Mouse (Mus musculus): ENCODE measurements around the gene Snrnp200.
"Not testable (repeated sequence)": the region's sequence is repeated elsewhere in the genome, so short reads cannot be mapped to it uniquely, and the experiment has no call there.

DNA sequence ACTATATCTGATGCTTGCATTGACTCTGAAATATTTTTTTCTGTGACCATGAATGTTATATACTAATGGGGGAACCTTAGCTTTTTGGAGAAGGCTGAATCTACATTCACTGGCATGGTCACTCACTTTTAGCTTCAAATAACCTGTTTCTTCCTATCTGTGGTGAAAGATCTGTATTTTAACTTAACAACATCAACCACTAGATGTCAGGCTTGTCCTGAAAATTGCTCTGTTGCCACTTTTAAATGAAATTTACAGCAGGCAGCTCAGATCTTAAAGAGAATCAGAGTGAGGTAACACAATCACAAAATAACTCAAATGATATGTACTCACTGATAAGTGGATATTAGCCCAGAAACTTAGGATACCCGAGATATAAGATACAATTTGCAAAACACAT lies 41.9 kb upstream of the Snrnp200 start:
- not testable (repeated sequence) for TF ChIP-seq MYOG (IDR thresholded peaks at IDR 0.05; ENCODE audit: control insufficient read depth in 1 of 3, insufficient read depth in 1 of 3, insufficient read length in 2 of 3, low read depth in 2 of 3); POLR2A (IDR thresholded peaks at IDR 0.05; ENCODE audit: insufficient read length, low read depth); TCF12 (IDR thresholded peaks at IDR 0.05; ENCODE audit: insufficient read depth, poor library complexity, severe bottlenecking); MYOD1 (IDR thresholded peaks at IDR 0.05; ENCODE audit: control insufficient read depth in 1 of 3, insufficient read length in 2 of 3, low read depth in 2 of 3); POLR2AphosphoS2 (IDR thresholded peaks at IDR 0.05; ENCODE audit: insufficient read length, low read depth); E2F4 (IDR thresholded peaks at IDR 0.05; ENCODE audit: insufficient read depth); CEBPB (IDR thresholded peaks at IDR 0.05; ENCODE audit: insufficient read depth, poor library complexity, severe bottlenecking); USF1 (IDR thresholded peaks at IDR 0.05; ENCODE audit: low read depth); REST (IDR thresholded peaks at IDR 0.05; ENCODE audit: insufficient read depth, insufficient read length); SRF (IDR thresholded peaks at IDR 0.05; ENCODE audit: control insufficient read depth, insufficient read length, low read depth)

Measured in myocyte (in vitro differentiated cells).